In genomic region chr4:143111872-143112271, GRCm38 (mm10) we compare ENCODE assay signal across 25 mouse cellular contexts.
DNase-seq lines count a peak whose midpoint lies in the region; ATAC-seq and TF ChIP-seq lines count a peak whose summit lies in the region.
"Had no signal": no experiment of that assay in that cellular context is flagged by ENCODE, and none has a peak within 500 bp of the region (broad histone marks: within the 10 kb centered on the region; RNA-seq: fewer than 3 reads in every experiment).

No protein-coding gene starts in this region.

- H3K36me3 ChIP-seq in liver, postnatal 0 days (replicated peaks; ENCODE audit: insufficient read depth, low read length): peaks cover 18% of the 10 kb centered on the region; the same call in 1 of the 2 replicates
- peaks cover 37% of the 10 kb centered on the region for H3K36me3 ChIP-seq in liver, embryonic 12.5 days
- H3K36me3 ChIP-seq in midbrain, postnatal 0 days (ENCODE audit: insufficient read depth, low read length): peaks cover 25% of the 10 kb centered on the region

- 0 out of 2 replicates have a peak overlapping the region, but pooled peaks have one; percentile 22 for H3K27ac ChIP-seq in liver, postnatal 0 days (ENCODE audit: low read depth)
- no peak overlapping the region for H3K27ac ChIP-seq in liver, embryonic 12.5 days
- H3K27ac ChIP-seq in midbrain, postnatal 0 days (ENCODE audit: low read depth, low read length): no peak overlapping the region
- H3K27ac ChIP-seq: forebrain, embryonic 10.5 days; forebrain, embryonic 13.5 days; heart, embryonic 15.5 days; hindbrain, embryonic 10.5 days; hindbrain, embryonic 13.5 days had no signal

- H3K27me3 ChIP-seq in liver, postnatal 0 days (ENCODE audit: insufficient read depth, low read length): no peaks in the 10 kb centered on the region
- no peaks in the 10 kb centered on the region for H3K27me3 ChIP-seq in liver, embryonic 12.5 days (replicated peaks)
- H3K27me3 ChIP-seq in midbrain, postnatal 0 days (ENCODE audit: insufficient read depth, low read length): no peaks in the 10 kb centered on the region
- H3K27me3 ChIP-seq: forebrain, embryonic 13.5 days; heart, embryonic 12.5 days; heart, embryonic 15.5 days; hindbrain, embryonic 13.5 days had no signal

- no peak overlapping the region for H3K4me2 ChIP-seq in liver, postnatal 0 days (ENCODE audit: low read depth, low read length)
- H3K4me2 ChIP-seq in liver, embryonic 12.5 days: no peak overlapping the region
- H3K4me2 ChIP-seq in midbrain, postnatal 0 days (ENCODE audit: low read depth, low read length, poor library complexity, severe bottlenecking): no peak overlapping the region
- H3K4me2 ChIP-seq: forebrain, embryonic 13.5 days; heart, embryonic 12.5 days; heart, embryonic 15.5 days; hindbrain, embryonic 13.5 days had no signal

- peaks cover 8% of the 10 kb centered on the region; the same call in 1 of the 2 replicates for H3K4me1 ChIP-seq in liver, postnatal 0 days (ENCODE audit: insufficient read depth)
- H3K4me1 ChIP-seq in liver, embryonic 12.5 days: peaks cover 24% of the 10 kb centered on the region
- H3K4me1 ChIP-seq in midbrain, postnatal 0 days (ENCODE audit: insufficient read depth, low read length): no peaks in the 10 kb centered on the region

- TF ChIP-seq CTCF in liver, postnatal 0 days (IDR thresholded peaks at IDR 0.05; ENCODE audit: low read depth): no peak
- no peak for TF ChIP-seq CTCF in midbrain, postnatal 0 days (IDR thresholded peaks at IDR 0.05)

- TF ChIP-seq EP300 in liver, postnatal 0 days (IDR thresholded peaks at IDR 0.05; ENCODE audit: low read depth): no peak

- 76% methylated on average over 5 of the region's 5 CpGs for WGBS in liver, postnatal 0 days (ENCODE audit: insufficient replicate concordance)
- WGBS in liver, embryonic 12.5 days (ENCODE audit: insufficient replicate concordance): 75% methylated on average over 5 of the region's 5 CpGs
- WGBS in midbrain, postnatal 0 days: 95% methylated on average over 5 of the region's 5 CpGs

- no peak overlapping the region for H3K9ac ChIP-seq in liver, postnatal 0 days (replicated peaks)
- H3K9ac ChIP-seq in liver, embryonic 12.5 days: no peak overlapping the region
- no peak overlapping the region for H3K9ac ChIP-seq in midbrain, postnatal 0 days (replicated peaks; ENCODE audit: low read length, poor library complexity, severe bottlenecking)
- H3K9ac ChIP-seq: forebrain, embryonic 13.5 days; heart, embryonic 12.5 days; heart, embryonic 15.5 days; hindbrain, embryonic 13.5 days had no signal

- DNase-seq in frontal cortex, postnatal 10 days (ENCODE audit: low spot score in 2 of 2): no peak
- no peak for DNase-seq in liver, postnatal 0 days
- DNase-seq in layer of hippocampus, adult 9-11 months: peak; percentile 74
- no peak for DNase-seq in cerebellum, adult 11 months
- no peak for DNase-seq in midbrain, postnatal 0 days (ENCODE audit: low spot score)
- DNase-seq: adrenal gland, postnatal 10 days; adrenal gland, postnatal 36 days; cerebellum, adult 18-20 months; cerebellum, adult 9-10 months; cerebellum, postnatal 14 days; gastrocnemius, postnatal 25 days; heart, adult 18-20 months; heart, postnatal 10 days; heart, postnatal 36 days had no signal

- ATAC-seq in frontal cortex, adult (ENCODE audit: low TSS enrichment): peak; percentile 66
- no peak for ATAC-seq in liver, postnatal 0 days
- ATAC-seq in liver, embryonic 12.5 days: no peak
- no peak for ATAC-seq in midbrain, postnatal 0 days (ENCODE audit: low FRiP score)
- ATAC-seq: activated CD4-positive, CD25-positive, alpha-beta regulatory T cell, adult 4 months; forebrain, embryonic 13.5 days; forebrain, embryonic 16.5 days; hindbrain, embryonic 16.5 days had no signal

- no peaks in the 10 kb centered on the region for H3K9me3 ChIP-seq in liver, postnatal 0 days (ENCODE audit: low read length)
- H3K9me3 ChIP-seq in liver, embryonic 12.5 days (replicated peaks): no peaks in the 10 kb centered on the region
- no peaks in the 10 kb centered on the region for H3K9me3 ChIP-seq in midbrain, postnatal 0 days (ENCODE audit: low read length)
- H3K9me3 ChIP-seq: forebrain, embryonic 10.5 days; forebrain, embryonic 13.5 days; heart, embryonic 12.5 days; heart, embryonic 15.5 days; hindbrain, embryonic 10.5 days; hindbrain, embryonic 13.5 days had no signal

- no peak overlapping the region for H3K4me3 ChIP-seq in liver, postnatal 0 days (ENCODE audit: low read depth, low read length)
- H3K4me3 ChIP-seq in liver, embryonic 12.5 days: no peak overlapping the region
- no peak overlapping the region for H3K4me3 ChIP-seq in midbrain, postnatal 0 days (ENCODE audit: low read depth, low read length)
- H3K4me3 ChIP-seq: forebrain, embryonic 10.5 days; forebrain, embryonic 13.5 days; heart, embryonic 12.5 days; heart, embryonic 15.5 days; hindbrain, embryonic 10.5 days; hindbrain, embryonic 13.5 days had no signal
